In genomic region chr4:139330605-139331004, GRCm38 (mm10) we compare ENCODE assay signal across 8 mouse cellular contexts. TPM values are rescaled to one million over a fixed set of nuclear protein-coding genes. Genes with fewer than 3 reads are reported as not detected.
DNase-seq lines count a peak whose midpoint lies in the region; ATAC-seq lines count a peak whose summit lies in the region.

No protein-coding gene starts in this region.

- WGBS in forebrain, embryonic 12.5 days, result 10% methylated on average over 10 of the region's 10 CpGs

- no peaks in the 10 kb centered on the region for H3K9me3 ChIP-seq in forebrain, embryonic 12.5 days
- peaks cover 7% of the 10 kb centered on the region; the same call in 1 of the 2 replicates for H3K9me3 ChIP-seq in megakaryocyte, embryonic 14.5 days

- H3K27me3 ChIP-seq in forebrain, embryonic 12.5 days, result peaks cover 6% of the 10 kb centered on the region; the same call in 1 of the 2 replicates
- peaks cover 17% of the 10 kb centered on the region for H3K27me3 ChIP-seq in megakaryocyte, embryonic 14.5 days (replicated peaks)

- no peak for ATAC-seq in forebrain, embryonic 12.5 days (ENCODE audit: low FRiP score)

- peak; percentile 48 for DNase-seq in layer of hippocampus, adult 11-12 months (ENCODE audit: low spot score)
- DNase-seq in layer of hippocampus, adult 9-10 months (ENCODE audit: low spot score), result no peak
- DNase-seq in adrenal gland, postnatal 14 days, result peak; percentile 90
- DNase-seq in heart, postnatal 36 days, result peak; percentile 54 to 65
- peak; percentile 88 to 92 for DNase-seq in kidney, postnatal 4 days
- DNase-seq in spleen, postnatal 4 days (ENCODE audit: low spot score in 2 of 2), result peak; percentile 87 to 92

- no peak overlapping the region for H3K9ac ChIP-seq in forebrain, embryonic 12.5 days

- peak overlapping the region; percentile 19 for H3K4me3 ChIP-seq in forebrain, embryonic 12.5 days (replicated peaks)
- peak overlapping the region; percentile 90 for H3K4me3 ChIP-seq in megakaryocyte, embryonic 14.5 days (replicated peaks)

- H3K4me1 ChIP-seq in forebrain, embryonic 12.5 days, result 0 out of 2 replicates have a peak, but pooled peaks cover 5% of the 10 kb centered on the region
- H3K4me1 ChIP-seq in megakaryocyte, embryonic 14.5 days, result peaks cover 20% of the 10 kb centered on the region

- no peaks in the 10 kb centered on the region for H3K36me3 ChIP-seq in forebrain, embryonic 12.5 days (replicated peaks)
- no peaks in the 10 kb centered on the region for H3K36me3 ChIP-seq in megakaryocyte, embryonic 14.5 days (replicated peaks; ENCODE audit: low read length)

- no peak overlapping the region for H3K27ac ChIP-seq in forebrain, embryonic 12.5 days

- intact Hi-C loops in heart, postnatal 36 days (cut with DNase I), result loop anchor here (10.0 kb wide), 1 partner anchor 406 kb away; no protein-coding TSS in a partner anchor

- peak overlapping the region; percentile 44 for H3K4me2 ChIP-seq in forebrain, embryonic 12.5 days

RNA-seq across cellular contexts. Expression of gene Akr7a5, which starts 20.1 kb away (rescaled TPM):
- 61.0 and 62.5 TPM in 2 replicates for total RNA-seq in adrenal gland, postnatal 14 days (2021)
- polyA plus RNA-seq in forebrain, embryonic 12.5 days (2016; fragmentation: Nextera tagmentation; extraction: Ambion mirVana), result 70.7 and 78.1 TPM in 2 replicates
- 10 to 100 TPM; 52.5 to 53.3 TPM for total RNA-seq in heart, postnatal 36 days (2021)
- polyA plus RNA-seq in megakaryocyte, embryonic 14.5 days (2012; ENCODE audit: insufficient read depth, low replicate concordance), result 35.7 and 43.6 TPM in 2 replicates

RNA-seq across cellular contexts. Expression of gene Pqlc2, which starts 20.1 kb away (rescaled TPM):
- total RNA-seq in adrenal gland, postnatal 14 days (2021), result 7.5 and 10.0 TPM in 2 replicates
- polyA plus RNA-seq in forebrain, embryonic 12.5 days (2016; fragmentation: Nextera tagmentation; extraction: Ambion mirVana), result 11.6 and 12.5 TPM in 2 replicates
- 1 to 10 TPM; 6.4 to 7.4 TPM for total RNA-seq in heart, postnatal 36 days (2021)
- polyA plus RNA-seq in megakaryocyte, embryonic 14.5 days (2012; ENCODE audit: insufficient read depth, low replicate concordance), result 26.5 and 33.4 TPM in 2 replicates

RNA-seq across cellular contexts. Expression of gene Mrto4, which starts 21.8 kb away (rescaled TPM):
- 55.0 and 64.9 TPM in 2 replicates for total RNA-seq in adrenal gland, postnatal 14 days (2021)
- 113 and 126 TPM in 2 replicates for polyA plus RNA-seq in forebrain, embryonic 12.5 days (2016; fragmentation: Nextera tagmentation; extraction: Ambion mirVana)
- total RNA-seq in heart, postnatal 36 days (2021), result 10 to 100 TPM; 26.8 to 28.6 TPM
- 38.8 and 55.8 TPM in 2 replicates for polyA plus RNA-seq in megakaryocyte, embryonic 14.5 days (2012; ENCODE audit: insufficient read depth, low replicate concordance)

RNA-seq across cellular contexts. Expression of gene Emc1, which starts 21.8 kb away (rescaled TPM):
- 41.2 and 43.1 TPM in 2 replicates for total RNA-seq in adrenal gland, postnatal 14 days (2021)
- 34.9 and 35.6 TPM in 2 replicates for polyA plus RNA-seq in forebrain, embryonic 12.5 days (2016; fragmentation: Nextera tagmentation; extraction: Ambion mirVana)
- total RNA-seq in heart, postnatal 36 days (2021), result 10 to 100 TPM; 50.2 to 50.6 TPM
- 2.2 and 3.3 TPM in 2 replicates for polyA plus RNA-seq in megakaryocyte, embryonic 14.5 days (2012; ENCODE audit: insufficient read depth, low replicate concordance)

RNA-seq across cellular contexts. Expression of gene Ubr4, which starts 21.8 kb away (rescaled TPM):
- total RNA-seq in adrenal gland, postnatal 14 days (2021), result 124 and 133 TPM in 2 replicates
- 76.0 and 81.5 TPM in 2 replicates for polyA plus RNA-seq in forebrain, embryonic 12.5 days (2016; fragmentation: Nextera tagmentation; extraction: Ambion mirVana)
- 100 to 1,000 TPM; 107 to 109 TPM for total RNA-seq in heart, postnatal 36 days (2021)
- 58.6 and 69.3 TPM in 2 replicates for polyA plus RNA-seq in megakaryocyte, embryonic 14.5 days (2012; ENCODE audit: insufficient read depth, low replicate concordance)
